Mouse (Mus musculus): ENCODE measurements around the gene Tmem179b. TPM values are rescaled to one million over a fixed set of nuclear protein-coding genes. Genes with fewer than 3 reads are reported as not detected.

Tmem179b gene
- polyA plus RNA-seq (2015; fragmentation: Nextera tagmentation; extraction: Ambion mirVana): 54.5 and 60.7 TPM in 2 replicates

DNA sequence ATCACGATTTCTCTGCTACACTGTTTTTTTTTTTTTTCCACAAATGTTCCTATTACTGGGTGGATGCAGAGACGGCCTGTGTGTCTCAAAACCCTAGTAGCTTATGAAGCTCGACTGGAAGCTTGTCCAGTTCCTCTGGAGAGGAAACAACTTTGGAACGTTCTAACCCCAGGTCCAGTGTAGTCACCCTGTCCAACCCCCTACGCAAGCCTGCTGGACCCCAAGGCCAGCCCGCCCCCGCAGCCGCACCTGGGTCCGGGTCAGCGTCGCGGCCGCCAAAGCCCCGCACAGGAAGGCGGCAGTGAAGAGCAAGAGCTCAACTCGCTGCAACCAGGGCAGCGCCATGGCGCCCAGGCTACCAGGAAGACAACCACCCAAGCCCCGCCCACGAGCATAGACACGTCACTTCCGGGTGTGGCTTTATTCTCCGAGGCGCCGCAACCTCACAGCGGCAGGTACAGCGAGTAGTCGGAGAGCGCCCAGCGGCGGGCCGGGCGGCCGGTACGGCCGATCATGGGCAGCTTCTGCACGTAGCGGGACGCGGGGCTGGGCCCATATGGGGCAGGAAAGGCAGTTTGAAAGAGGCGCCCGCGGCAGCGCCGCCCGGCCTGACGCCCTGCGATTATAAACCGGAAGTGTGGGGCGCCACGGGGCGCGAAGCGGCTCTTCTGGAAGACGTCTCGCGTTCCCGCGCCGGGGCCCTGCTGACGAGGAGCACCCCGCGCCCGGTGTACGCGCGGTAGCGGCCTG, at the start of gene Tmem179b:
Gene Tmem179b (minus strand): TSS at position 382 of the 750 bp plus-strand sequence.
- peak within 1 kb of the TSS; percentile 98 for H3K27ac ChIP-seq (replicated peaks)
- H3K27me3 ChIP-seq (replicated peaks): no peaks in the 10 kb centered on the region
- H3K4me1 ChIP-seq: peaks cover 38% of the 10 kb centered on the region
- WGBS: under 1% methylated on average over 53 of the region's 68 CpGs
- no peaks in the 10 kb centered on the region for H3K9me3 ChIP-seq
- H3K4me3 ChIP-seq: peak within 1 kb of the TSS; percentile 83
- peak within 1 kb of the TSS; percentile 92 for H3K4me2 ChIP-seq
- H3K9ac ChIP-seq: peak within 1 kb of the TSS; percentile 93
- H3K36me3 ChIP-seq: peaks cover 67% of the 10 kb centered on the region
- peak; percentile 87 for ATAC-seq (ENCODE audit: extremely low read depth, insufficient number of reproducible peaks, low FRiP score, low TSS enrichment)

DNA sequence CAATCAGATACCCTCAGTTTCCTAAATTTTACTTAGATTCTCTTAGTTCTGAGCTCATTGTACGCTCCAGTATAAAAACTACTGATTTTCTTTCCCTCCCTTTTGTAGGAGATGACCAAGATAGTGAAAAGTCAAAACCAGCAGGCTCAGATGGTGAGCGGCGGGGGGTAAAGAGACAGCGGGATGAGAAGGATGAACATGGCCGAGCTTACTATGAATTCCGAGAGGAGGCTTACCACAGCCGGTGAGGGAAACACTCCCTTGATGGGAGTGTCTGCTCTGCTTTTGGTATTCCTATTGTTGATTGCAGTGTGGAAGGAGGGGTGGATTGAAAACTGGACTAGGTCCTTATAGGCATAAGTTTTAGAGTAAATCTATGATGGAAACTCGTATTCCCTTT, 48.4 kb upstream of the Tmem179b start:
- Histone ChIP-seq H3K36me3 (peaks cover 55% of the 10 kb centered on the region), H3K4me1 (peaks cover 25% of the 10 kb centered on the region), H3K4me2 (peak overlapping the region; percentile 88), H3K27ac (replicated peaks) (no peak overlapping the region), H3K4me3 (peak overlapping the region; percentile 99), H3K9ac (peak overlapping the region; percentile 99), H3K27me3 (replicated peaks) (no peaks in the 10 kb centered on the region), H3K9me3 (no peaks in the 10 kb centered on the region)
- 67% methylated on average over 8 of the region's 8 CpGs for WGBS
- ATAC-seq (ENCODE audit: extremely low read depth, insufficient number of reproducible peaks, low FRiP score, low TSS enrichment): no peak

DNA sequence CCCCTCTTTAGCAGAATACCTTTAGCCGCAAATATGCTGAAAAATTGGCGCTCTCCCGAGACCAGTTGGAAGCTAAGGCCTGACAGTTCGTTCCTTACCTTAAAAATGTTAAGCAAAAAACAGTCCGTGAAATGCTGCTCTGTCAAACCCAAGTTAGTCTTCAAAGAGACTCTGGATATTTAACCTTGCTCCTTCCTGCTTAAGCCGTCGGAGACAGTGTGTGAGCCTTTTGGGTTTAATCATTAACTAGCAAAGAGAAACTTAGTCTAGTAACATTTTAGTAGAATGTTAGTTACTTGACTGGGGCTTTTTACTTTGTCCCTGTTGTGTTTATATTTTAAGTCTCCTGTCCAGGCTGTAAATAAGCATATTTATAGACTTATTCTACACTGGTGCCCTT, 46.9 kb upstream of the Tmem179b start:
- Histone ChIP-seq H3K4me2 (peak overlapping the region; percentile 88), H3K9ac (peak overlapping the region; percentile 99), H3K9me3 (no peaks in the 10 kb centered on the region), H3K4me1 (peaks cover 39% of the 10 kb centered on the region), H3K27ac (replicated peaks) (peak overlapping the region; percentile 99), H3K27me3 (replicated peaks) (no peaks in the 10 kb centered on the region), H3K36me3 (peaks cover 49% of the 10 kb centered on the region), H3K4me3 (peak overlapping the region; percentile 99)
- no peak for ATAC-seq (ENCODE audit: extremely low read depth, insufficient number of reproducible peaks, low FRiP score, low TSS enrichment)
- 0% methylated on average over 7 of the region's 7 CpGs for WGBS

DNA sequence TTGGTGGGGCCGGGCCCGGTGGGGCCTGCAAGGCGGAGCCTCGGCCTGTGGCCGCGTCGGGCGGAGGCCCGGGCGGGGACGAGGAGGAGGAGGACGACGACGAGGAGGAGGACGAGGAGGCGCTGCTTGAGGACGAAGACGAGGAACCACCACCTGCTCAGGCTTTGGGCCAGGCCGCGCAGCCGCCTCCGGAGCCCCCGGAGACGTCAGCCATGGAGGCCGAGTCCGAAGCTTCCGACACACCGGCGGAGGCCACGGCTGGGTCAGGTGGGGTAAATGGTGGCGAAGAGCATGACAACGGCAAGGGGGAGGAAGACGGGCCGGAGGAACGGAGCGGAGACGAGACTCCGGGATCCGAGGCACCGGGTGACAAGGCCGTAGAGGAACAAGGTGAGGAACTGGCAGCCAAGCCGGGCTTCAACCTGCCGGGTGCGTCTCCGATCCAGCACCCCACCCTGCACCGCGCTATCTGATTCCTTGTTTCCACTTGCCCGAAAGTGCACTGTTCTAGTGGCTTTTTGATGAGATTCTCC, 46.2 kb upstream of the Tmem179b start:
- under 1% methylated on average over 48 of the region's 48 CpGs for WGBS
- Histone ChIP-seq H3K4me1 (peaks cover 42% of the 10 kb centered on the region), H3K27me3 (replicated peaks) (no peaks in the 10 kb centered on the region), H3K4me2 (peak overlapping the region; percentile 88), H3K27ac (replicated peaks) (peak overlapping the region; percentile 99), H3K4me3 (peak overlapping the region; percentile 99), H3K9me3 (no peaks in the 10 kb centered on the region), H3K36me3 (peaks cover 48% of the 10 kb centered on the region), H3K9ac (peak overlapping the region; percentile 99)
- ATAC-seq (ENCODE audit: extremely low read depth, insufficient number of reproducible peaks, low FRiP score, low TSS enrichment): peak; percentile 40

DNA sequence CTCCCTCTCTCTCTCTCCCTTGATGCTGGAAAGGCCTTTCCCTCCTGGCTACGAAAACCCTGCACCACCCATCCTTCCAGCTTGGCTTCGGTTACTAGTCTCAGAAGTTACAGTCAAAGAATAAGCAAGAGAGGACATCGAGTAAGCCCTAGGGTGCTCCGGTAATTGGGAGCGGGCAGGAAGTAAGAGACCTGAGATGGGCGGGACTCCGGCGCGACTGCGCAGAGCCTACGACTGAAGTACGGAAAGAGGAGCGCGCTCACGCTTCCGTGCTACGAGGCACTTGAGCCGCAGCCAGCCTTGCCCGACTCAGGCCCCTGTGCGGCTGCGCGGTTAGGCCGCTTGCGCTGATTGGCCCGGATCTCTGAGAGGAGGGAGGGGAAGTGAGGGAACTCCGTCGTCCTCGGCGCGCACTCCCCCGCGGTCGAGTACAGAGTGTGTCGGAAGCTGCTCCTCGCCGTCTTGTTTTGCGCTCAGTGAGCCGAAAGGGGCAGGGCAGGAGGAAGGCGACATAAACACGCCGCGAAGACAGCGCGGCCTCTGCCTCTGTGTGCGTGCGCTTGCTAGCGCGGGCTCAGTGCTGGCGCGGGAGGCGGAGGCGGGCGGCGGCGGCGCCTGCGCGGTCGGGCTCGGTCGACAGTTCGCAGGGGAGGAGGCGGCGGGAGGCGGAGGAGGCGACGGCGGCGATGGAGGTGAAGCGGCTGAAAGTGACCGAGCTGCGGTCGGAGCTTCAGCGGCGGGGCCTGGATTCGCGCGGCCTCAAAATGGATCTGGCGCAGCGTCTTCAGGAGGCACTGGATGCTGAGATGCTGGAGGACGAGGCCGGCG, 45.5 kb upstream of the Tmem179b start, which contains the start of gene Hnrnpul2:
Gene Hnrnpul2 (plus strand): TSS at position 415 of the 828 bp plus-strand sequence.
- peak within 1 kb of the TSS; percentile 99 for H3K4me3 ChIP-seq
- peaks cover 42% of the 10 kb centered on the region for H3K4me1 ChIP-seq
- peak within 1 kb of the TSS; percentile 99 for H3K9ac ChIP-seq
- under 1% methylated on average over 81 of the region's 83 CpGs for WGBS
- no peaks in the 10 kb centered on the region for H3K27me3 ChIP-seq (replicated peaks)
- peak within 1 kb of the TSS; percentile 88 for H3K4me2 ChIP-seq
- peaks cover 48% of the 10 kb centered on the region for H3K36me3 ChIP-seq
- peak; percentile 91 for ATAC-seq (ENCODE audit: extremely low read depth, insufficient number of reproducible peaks, low FRiP score, low TSS enrichment)
- no peaks in the 10 kb centered on the region for H3K9me3 ChIP-seq
- H3K27ac ChIP-seq (replicated peaks): peak within 1 kb of the TSS; percentile 99

DNA sequence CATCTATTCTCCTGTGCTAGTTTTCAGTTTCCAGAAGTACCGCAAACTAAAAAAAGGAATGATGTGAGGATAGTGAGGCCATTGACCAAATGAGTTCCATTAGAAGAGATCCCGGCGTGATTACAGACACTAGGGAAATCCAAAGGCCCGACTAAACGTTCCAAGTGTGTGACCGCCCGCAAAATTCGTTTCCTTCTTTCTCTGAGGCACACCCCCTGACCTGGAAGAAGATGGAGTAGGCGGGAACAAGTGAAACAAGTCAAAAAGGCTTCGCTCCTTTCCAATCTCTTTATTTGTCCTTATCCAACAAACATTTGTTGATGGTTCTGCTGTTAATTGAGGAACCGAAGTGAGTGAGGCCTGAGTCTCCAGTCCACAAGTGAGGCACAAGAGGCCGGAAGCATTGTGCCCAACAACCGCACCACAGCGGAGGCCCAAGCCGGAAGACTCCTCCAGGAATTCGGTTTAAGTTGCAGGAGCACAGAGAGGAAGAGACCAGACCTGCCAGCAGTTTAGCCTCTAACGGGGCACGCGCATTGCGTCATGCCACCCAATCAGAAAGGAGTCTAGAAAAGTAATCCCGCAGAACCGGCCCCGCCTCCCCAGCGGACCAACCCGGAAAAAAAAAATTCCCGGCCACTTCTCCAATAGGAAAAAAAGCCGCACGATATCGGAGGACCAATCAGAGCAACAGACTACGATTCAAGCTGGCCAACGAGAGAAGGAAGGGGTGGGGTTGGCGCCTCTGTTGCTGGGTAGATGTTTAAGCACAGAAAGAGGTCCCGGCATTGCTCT, 44.7 kb upstream of the Tmem179b start, which contains the start of gene Ttc9c:
Gene Ttc9c (minus strand): TSS at position 533 of the 795 bp plus-strand sequence.
- WGBS: under 1% methylated on average over 33 of the region's 33 CpGs
- Histone ChIP-seq H3K9me3 (no peaks in the 10 kb centered on the region), H3K27ac (replicated peaks) (peak within 1 kb of the TSS; percentile 99), H3K27me3 (replicated peaks) (no peaks in the 10 kb centered on the region), H3K36me3 (peaks cover 47% of the 10 kb centered on the region), H3K4me3 (peak within 1 kb of the TSS; percentile 99), H3K4me1 (peaks cover 42% of the 10 kb centered on the region), H3K4me2 (peak within 1 kb of the TSS; percentile 88), H3K9ac (peak within 1 kb of the TSS; percentile 99)
- peak; percentile 75 for ATAC-seq (ENCODE audit: extremely low read depth, insufficient number of reproducible peaks, low FRiP score, low TSS enrichment)

DNA sequence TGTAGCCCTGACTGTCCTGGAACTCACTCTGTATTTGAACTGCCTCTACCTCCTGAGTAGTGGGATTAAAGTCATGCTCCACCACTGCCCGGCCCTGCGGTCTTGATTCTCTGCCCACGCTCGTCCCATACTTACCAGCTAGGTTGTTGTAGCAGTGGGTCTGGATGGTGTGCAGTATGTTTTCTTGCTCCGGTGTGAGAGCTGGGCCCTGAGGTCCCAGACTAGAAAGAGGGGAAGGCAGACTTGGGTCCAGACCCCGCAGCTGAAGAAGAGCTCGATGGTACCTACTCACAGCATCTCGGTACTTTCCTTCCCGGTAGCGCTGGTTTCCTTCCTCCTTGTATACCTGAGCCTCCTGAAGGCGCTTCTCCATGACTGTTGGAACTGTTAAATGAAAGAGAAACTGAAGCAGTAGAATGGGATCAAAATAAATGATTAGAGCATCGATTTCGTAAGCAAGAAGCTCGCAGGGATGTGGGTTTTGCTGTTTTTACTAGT, 44.1 kb upstream of the Tmem179b start:
- H3K9me3 ChIP-seq: no peaks in the 10 kb centered on the region
- ATAC-seq (ENCODE audit: extremely low read depth, insufficient number of reproducible peaks, low FRiP score, low TSS enrichment): no peak
- peaks cover 47% of the 10 kb centered on the region for H3K36me3 ChIP-seq
- peak overlapping the region; percentile 89 for H3K9ac ChIP-seq
- peak overlapping the region; percentile 99 for H3K4me3 ChIP-seq
- peak overlapping the region; percentile 88 for H3K4me2 ChIP-seq
- H3K4me1 ChIP-seq: peaks cover 41% of the 10 kb centered on the region
- peak overlapping the region; percentile 99 for H3K27ac ChIP-seq (replicated peaks)
- H3K27me3 ChIP-seq (replicated peaks): no peaks in the 10 kb centered on the region
- 19% methylated on average over 14 of the region's 14 CpGs for WGBS

DNA sequence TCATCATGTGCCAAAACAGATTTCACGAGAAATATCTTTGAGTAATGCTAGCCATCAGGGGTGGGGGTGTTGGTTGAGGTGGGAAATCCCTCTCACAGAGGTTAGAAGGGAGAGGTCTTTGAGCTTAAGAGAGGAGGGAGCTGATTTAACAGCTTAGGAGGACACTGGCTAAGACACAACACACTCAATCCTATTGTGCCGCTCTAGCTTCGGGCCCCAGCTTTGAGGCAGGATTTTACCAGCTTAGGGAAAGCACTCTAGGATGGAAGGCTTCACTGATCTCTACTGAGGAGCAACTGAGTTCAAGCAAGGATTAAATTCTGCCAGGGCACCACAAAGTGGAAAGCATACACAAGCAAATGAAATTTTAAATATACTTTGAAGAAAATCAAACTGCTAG, 42.7 kb upstream of the Tmem179b start:
- WGBS: 82% methylated on average over 3 of the region's 3 CpGs
- no peak for ATAC-seq (ENCODE audit: extremely low read depth, insufficient number of reproducible peaks, low FRiP score, low TSS enrichment)
- Histone ChIP-seq H3K9me3 (no peaks in the 10 kb centered on the region), H3K36me3 (peaks cover 52% of the 10 kb centered on the region), H3K27me3 (replicated peaks) (no peaks in the 10 kb centered on the region), H3K9ac (peak overlapping the region; percentile 69), H3K4me1 (peaks cover 28% of the 10 kb centered on the region), H3K4me3 (peak overlapping the region; percentile 99; the same call in 1 of the 2 replicates), H3K27ac (replicated peaks) (no peak overlapping the region), H3K4me2 (peak overlapping the region; percentile 88)

DNA sequence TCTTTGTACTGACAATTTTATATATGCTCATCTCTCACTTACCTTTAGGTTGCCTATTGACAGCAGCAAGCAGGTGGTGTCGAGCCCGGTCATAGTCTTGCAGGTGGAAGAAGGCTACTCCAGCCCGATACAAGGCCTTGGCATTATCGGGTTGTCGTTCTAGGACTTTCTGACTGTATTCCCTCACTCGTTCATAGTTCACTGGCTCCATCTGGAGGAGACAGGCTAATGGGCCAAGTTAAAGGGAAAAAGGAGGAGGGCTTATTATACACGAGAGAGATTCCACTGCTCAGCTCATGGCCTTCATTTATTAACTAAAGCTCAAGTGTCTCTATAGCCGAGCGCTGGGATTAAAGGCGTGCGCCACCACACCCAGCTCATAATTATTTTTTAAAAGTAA, 41.5 kb upstream of the Tmem179b start:
- Histone ChIP-seq H3K9ac (peak overlapping the region; percentile 61), H3K36me3 (peaks cover 60% of the 10 kb centered on the region), H3K4me2 (no peak overlapping the region), H3K4me3 (no peak overlapping the region), H3K4me1 (peaks cover 23% of the 10 kb centered on the region), H3K27ac (replicated peaks) (no peak overlapping the region), H3K27me3 (replicated peaks) (no peaks in the 10 kb centered on the region), H3K9me3 (no peaks in the 10 kb centered on the region)
- 83% methylated on average over 11 of the region's 11 CpGs for WGBS
- no peak for ATAC-seq (ENCODE audit: extremely low read depth, insufficient number of reproducible peaks, low FRiP score, low TSS enrichment)

DNA sequence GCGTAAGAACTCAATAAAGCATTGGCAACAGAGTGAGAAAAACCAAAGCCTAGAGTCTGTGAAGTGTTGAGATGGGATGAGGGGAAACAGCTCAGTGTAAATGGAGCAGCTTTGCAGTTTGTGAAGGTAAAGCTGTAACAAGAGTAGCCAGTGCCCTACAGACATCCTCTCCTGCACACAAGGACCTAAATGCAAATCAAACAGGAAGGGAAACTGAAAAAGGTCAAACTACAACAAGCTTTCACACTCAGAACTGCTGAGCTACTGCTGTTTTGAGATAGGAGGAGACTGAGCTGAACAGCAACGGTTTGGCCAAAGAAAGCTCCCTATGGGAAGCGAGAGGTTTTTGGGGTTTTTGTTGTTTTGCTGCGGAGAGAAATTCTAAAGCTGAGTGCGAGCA, 32.5 kb upstream of the Tmem179b start:
- ATAC-seq (ENCODE audit: extremely low read depth, insufficient number of reproducible peaks, low FRiP score, low TSS enrichment): no peak
- no peaks in the 10 kb centered on the region for H3K27me3 ChIP-seq (replicated peaks)
- no peak overlapping the region for H3K4me2 ChIP-seq
- peaks cover 70% of the 10 kb centered on the region for H3K36me3 ChIP-seq
- no peak overlapping the region for H3K27ac ChIP-seq (replicated peaks)
- H3K4me1 ChIP-seq: peaks cover 9% of the 10 kb centered on the region
- H3K9ac ChIP-seq: no peak overlapping the region
- 90% methylated on average over 5 of the region's 5 CpGs for WGBS
- no peaks in the 10 kb centered on the region for H3K9me3 ChIP-seq
- no peak overlapping the region for H3K4me3 ChIP-seq
